Mouse (Mus musculus): Measurements from ENCODE around the gene Gne. TPM values are rescaled to one million over a fixed set of nuclear protein-coding genes. Genes with fewer than 3 reads are reported as not detected.

Gene Gne
- polyA plus RNA-seq, 1 experiment, result 49.2 TPM

GRCm38 (mm10) chr4:44085566-44085965 is 1.6 kb upstream of the Gne start:
- TF ChIP-seq GATA1 (IDR thresholded peaks at IDR 0.05; ENCODE audit: low read length), result no peak

GRCm38 (mm10) chr4:44084602-44085325 is 787 bp upstream of the Gne start:
- TF ChIP-seq GATA1 (IDR thresholded peaks at IDR 0.05; ENCODE audit: low read length), result no peak

- TF ChIP-seq GATA1 (IDR thresholded peaks at IDR 0.05; ENCODE audit: low read length), result no peak
These were observed 5.5 kb downstream of the Gne start for GRCm38 (mm10) chr4:44078358-44078933.

- no peak for TF ChIP-seq GATA1 (IDR thresholded peaks at IDR 0.05; ENCODE audit: low read length)
These were observed 9.6 kb downstream of the Gne start for GRCm38 (mm10) chr4:44074422-44074821.

GRCm38 (mm10) chr4:44073799-44074198 is 10.2 kb downstream of the Gne start:
- no peak for TF ChIP-seq GATA1 (IDR thresholded peaks at IDR 0.05; ENCODE audit: low read length)

- TF ChIP-seq GATA1 (IDR thresholded peaks at IDR 0.05; ENCODE audit: low read length), result no peak
These were observed 11.0 kb downstream of the Gne start for GRCm38 (mm10) chr4:44072873-44073441.

GRCm38 (mm10) chr4:44072146-44072872 is 11.7 kb downstream of the Gne start:
- no peak for TF ChIP-seq GATA1 (IDR thresholded peaks at IDR 0.05; ENCODE audit: low read length)

- no peak for TF ChIP-seq GATA1 (IDR thresholded peaks at IDR 0.05; ENCODE audit: low read length)
These were observed 12.2 kb downstream of the Gne start for GRCm38 (mm10) chr4:44071741-44072145.

GRCm38 (mm10) chr4:44070641-44071040 is 13.3 kb downstream of the Gne start:
- TF ChIP-seq GATA1 (IDR thresholded peaks at IDR 0.05; ENCODE audit: low read length), result no peak

GRCm38 (mm10) chr4:44069411-44069810 is 14.6 kb downstream of the Gne start:
- no peak for TF ChIP-seq GATA1 (IDR thresholded peaks at IDR 0.05; ENCODE audit: low read length)

- TF ChIP-seq GATA1 (IDR thresholded peaks at IDR 0.05; ENCODE audit: low read length), result no peak
These were observed 15.2 kb downstream of the Gne start for GRCm38 (mm10) chr4:44068736-44069135.

- TF ChIP-seq GATA1 (IDR thresholded peaks at IDR 0.05; ENCODE audit: low read length), result no peak
These were observed 17.1 kb downstream of the Gne start for GRCm38 (mm10) chr4:44066891-44067290.

- TF ChIP-seq GATA1 (IDR thresholded peaks at IDR 0.05; ENCODE audit: low read length), result no peak
These were observed 18.5 kb downstream of the Gne start for GRCm38 (mm10) chr4:44065355-44066025.

- no peak for TF ChIP-seq GATA1 (IDR thresholded peaks at IDR 0.05; ENCODE audit: low read length)
These were observed 21.2 kb downstream of the Gne start for GRCm38 (mm10) chr4:44062816-44063215.

- no peak for TF ChIP-seq GATA1 (IDR thresholded peaks at IDR 0.05; ENCODE audit: low read length)
These were observed 21.9 kb downstream of the Gne start for GRCm38 (mm10) chr4:44062062-44062461.

- TF ChIP-seq GATA1 (IDR thresholded peaks at IDR 0.05; ENCODE audit: low read length), result no peak
These were observed 24.3 kb downstream of the Gne start for GRCm38 (mm10) chr4:44059674-44060073.
